Mouse (Mus musculus): ENCODE results near the gene Arel1. TPM values are rescaled to one million over a fixed set of nuclear protein-coding genes. Genes with fewer than 3 reads are reported as not detected.
A peak's percentile ranks its signal among the peaks of the same experiment; 100 is the strongest.

Gene Arel1
- total RNA-seq (2014; rRNA removed; ENCODE audit: low replicate concordance): 33.2 and 38.8 TPM in 2 replicates
- 11.0 and 12.1 TPM in 2 replicates for polyA plus RNA-seq (2015; fragmentation: Nextera tagmentation; extraction: Ambion mirVana)

- Histone ChIP-seq H3K4me2 (ENCODE audit: low read depth, low read length) (peak within 1 kb of the TSS; percentile 95), H3K36me3 (replicated peaks; ENCODE audit: control insufficient read depth, insufficient read depth, low read length) (peaks cover 28% of the 10 kb centered on the region), H3K27ac (ENCODE audit: low read depth) (peak within 1 kb of the TSS; percentile 58), H3K9me3 (replicated peaks; ENCODE audit: control insufficient read depth, low read length) (no peaks in the 10 kb centered on the region), H3K4me3 (ENCODE audit: low read depth, low read length) (peak within 1 kb of the TSS; percentile 89), H3K27me3 (ENCODE audit: control insufficient read depth, insufficient read depth, low read length) (no peaks in the 10 kb centered on the region), H3K9ac (replicated peaks; ENCODE audit: low read depth, low read length) (peak within 1 kb of the TSS; percentile 81), H3K4me1 (ENCODE audit: control insufficient read depth, insufficient read depth) (peaks cover 16% of the 10 kb centered on the region; the same call in 1 of the 2 replicates)
- WGBS: under 1% methylated on average over 41 of the region's 42 CpGs
- ATAC-seq (ENCODE audit: insufficient read depth, low read depth): peak; percentile 83
- peak; percentile 90 for DNase-seq (ENCODE audit: low spot score)
- no peak for TF ChIP-seq CTCF (IDR thresholded peaks at IDR 0.05; ENCODE audit: low read depth)
- no peak for TF ChIP-seq EP300 (IDR thresholded peaks at IDR 0.05; ENCODE audit: low read depth)
These were observed at the start of gene Arel1, which contains the start of gene Fcf1 for GRCm38 (mm10) chr12:84970428-84971096. Gene Arel1, minus strand, starts transcription at chr12:84970900. Gene Fcf1, plus strand, starts transcription at chr12:84970897.

DNA sequence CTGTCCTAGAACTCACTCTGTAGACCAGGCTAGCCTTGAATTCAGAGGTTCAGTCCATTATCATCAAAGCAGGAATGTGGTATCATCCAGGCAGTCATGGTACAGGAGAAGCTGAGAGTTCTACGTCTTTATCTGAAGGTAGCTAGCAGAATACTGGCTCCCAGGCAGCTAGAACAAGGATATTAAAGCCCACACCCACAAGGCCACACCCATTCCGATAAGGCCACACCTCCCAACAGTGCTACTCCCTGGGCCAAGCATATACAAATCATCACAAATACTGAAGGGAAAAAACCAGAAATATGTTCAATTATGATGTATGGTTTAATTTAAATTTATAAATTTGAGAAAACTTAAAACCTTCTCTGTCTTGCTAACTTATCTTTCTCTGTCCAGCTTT, 41.5 kb upstream of the Arel1 start:
- Histone ChIP-seq H3K36me3 (replicated peaks; ENCODE audit: control insufficient read depth, insufficient read depth, low read length) (peaks cover 34% of the 10 kb centered on the region), H3K9me3 (replicated peaks; ENCODE audit: control insufficient read depth, low read length) (no peaks in the 10 kb centered on the region; the same call in 1 of the 2 replicates), H3K4me3 (ENCODE audit: low read depth, low read length) (no peak overlapping the region), H3K27me3 (ENCODE audit: control insufficient read depth, insufficient read depth, low read length) (no peaks in the 10 kb centered on the region), H3K9ac (replicated peaks; ENCODE audit: low read depth, low read length) (no peak overlapping the region), H3K4me1 (ENCODE audit: control insufficient read depth, insufficient read depth) (0 out of 2 replicates have a peak, but pooled peaks cover 3% of the 10 kb centered on the region), H3K27ac (ENCODE audit: low read depth) (no peak overlapping the region), H3K4me2 (ENCODE audit: low read depth, low read length) (no peak overlapping the region)
- WGBS: 90% methylated on average over 2 of the region's 2 CpGs
- TF ChIP-seq CTCF (IDR thresholded peaks at IDR 0.05; ENCODE audit: low read depth) (no peak), EP300 (IDR thresholded peaks at IDR 0.05; ENCODE audit: low read depth) (no peak)
- ATAC-seq (ENCODE audit: insufficient read depth, low read depth) (no peak), DNase-seq (ENCODE audit: low spot score) (no peak)

DNA sequence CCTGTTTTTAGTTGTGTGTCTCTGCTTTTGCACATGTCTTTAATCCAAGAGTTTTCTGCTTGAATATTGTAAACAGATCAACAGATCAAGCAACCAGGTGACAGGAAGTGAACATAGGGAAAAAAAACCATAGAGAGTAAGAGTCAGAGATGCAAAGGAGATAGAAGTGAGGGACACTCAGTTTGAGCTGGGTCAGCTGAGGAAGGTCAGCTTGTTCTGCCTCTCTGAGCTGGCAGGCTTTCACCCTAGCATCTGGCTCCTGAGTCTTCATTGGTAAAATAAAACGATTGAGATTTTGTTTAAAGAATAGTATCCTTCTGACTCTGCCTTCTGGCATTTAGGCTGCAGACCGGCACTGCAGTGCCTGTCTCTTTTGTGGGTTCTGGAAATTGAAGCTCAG, 39.8 kb upstream of the Arel1 start:
- H3K4me1 ChIP-seq (ENCODE audit: control insufficient read depth, insufficient read depth): peaks cover 8% of the 10 kb centered on the region; the same call in 1 of the 2 replicates
- no peak for DNase-seq (ENCODE audit: low spot score)
- H3K4me3 ChIP-seq (ENCODE audit: low read depth, low read length): no peak overlapping the region
- no peaks in the 10 kb centered on the region for H3K27me3 ChIP-seq (ENCODE audit: control insufficient read depth, insufficient read depth, low read length)
- peaks cover 27% of the 10 kb centered on the region for H3K36me3 ChIP-seq (replicated peaks; ENCODE audit: control insufficient read depth, insufficient read depth, low read length)
- WGBS: 92% methylated on average over 2 of the region's 2 CpGs
- H3K4me2 ChIP-seq (ENCODE audit: low read depth, low read length): no peak overlapping the region
- ATAC-seq (ENCODE audit: insufficient read depth, low read depth): no peak
- no peaks in the 10 kb centered on the region; the same call in 1 of the 2 replicates for H3K9me3 ChIP-seq (replicated peaks; ENCODE audit: control insufficient read depth, low read length)
- no peak overlapping the region for H3K9ac ChIP-seq (replicated peaks; ENCODE audit: low read depth, low read length)
- no peak for TF ChIP-seq EP300 (IDR thresholded peaks at IDR 0.05; ENCODE audit: low read depth)
- TF ChIP-seq CTCF (IDR thresholded peaks at IDR 0.05; ENCODE audit: low read depth): no peak
- H3K27ac ChIP-seq (ENCODE audit: low read depth): no peak overlapping the region

GRCm38 (mm10) chr12:85009776-85010175, 39.1 kb upstream of the Arel1 start:
- WGBS: 85% methylated on average over 1 of the region's 1 CpGs
- Histone ChIP-seq H3K4me3 (ENCODE audit: low read depth, low read length) (no peak overlapping the region), H3K9ac (replicated peaks; ENCODE audit: low read depth, low read length) (no peak overlapping the region), H3K36me3 (replicated peaks; ENCODE audit: control insufficient read depth, insufficient read depth, low read length) (peaks cover 23% of the 10 kb centered on the region), H3K9me3 (replicated peaks; ENCODE audit: control insufficient read depth, low read length) (no peaks in the 10 kb centered on the region; the same call in 1 of the 2 replicates), H3K27me3 (ENCODE audit: control insufficient read depth, insufficient read depth, low read length) (no peaks in the 10 kb centered on the region), H3K27ac (ENCODE audit: low read depth) (no peak overlapping the region), H3K4me2 (ENCODE audit: low read depth, low read length) (no peak overlapping the region), H3K4me1 (ENCODE audit: control insufficient read depth, insufficient read depth) (peaks cover 8% of the 10 kb centered on the region; the same call in 1 of the 2 replicates)
- no peak for TF ChIP-seq CTCF (IDR thresholded peaks at IDR 0.05; ENCODE audit: low read depth)
- TF ChIP-seq EP300 (IDR thresholded peaks at IDR 0.05; ENCODE audit: low read depth): no peak
- no peak for ATAC-seq (ENCODE audit: insufficient read depth, low read depth)
- DNase-seq (ENCODE audit: low spot score): peak; percentile 11

DNA sequence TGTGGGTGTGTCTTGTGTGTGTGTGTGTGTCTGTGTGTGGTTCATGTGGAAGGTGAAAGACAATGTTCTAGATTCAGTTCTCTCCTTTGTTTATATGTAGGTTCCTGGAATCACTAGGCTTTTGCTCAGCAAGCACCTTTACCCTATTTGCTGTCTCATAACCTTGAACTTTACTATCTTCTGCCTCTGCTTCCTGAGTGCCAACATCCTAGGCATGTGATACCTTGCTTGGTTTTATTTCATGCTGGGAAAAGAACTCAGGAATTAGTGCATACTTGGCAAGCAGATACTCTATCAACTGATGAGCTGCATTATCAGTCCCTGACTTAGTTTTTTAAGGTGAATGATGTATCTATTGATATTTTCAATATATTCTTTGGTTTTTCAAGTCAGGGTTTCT, 36.3 kb upstream of the Arel1 start:
- no peak for ATAC-seq (ENCODE audit: insufficient read depth, low read depth)
- DNase-seq (ENCODE audit: low spot score): no peak
- Histone ChIP-seq H3K9ac (replicated peaks; ENCODE audit: low read depth, low read length) (no peak overlapping the region), H3K36me3 (replicated peaks; ENCODE audit: control insufficient read depth, insufficient read depth, low read length) (0 out of 2 replicates have a peak, but pooled peaks cover 3% of the 10 kb centered on the region), H3K4me2 (ENCODE audit: low read depth, low read length) (no peak overlapping the region), H3K4me1 (ENCODE audit: control insufficient read depth, insufficient read depth) (peaks cover 8% of the 10 kb centered on the region; the same call in 1 of the 2 replicates), H3K27me3 (ENCODE audit: control insufficient read depth, insufficient read depth, low read length) (no peaks in the 10 kb centered on the region), H3K27ac (ENCODE audit: low read depth) (no peak overlapping the region), H3K4me3 (ENCODE audit: low read depth, low read length) (no peak overlapping the region), H3K9me3 (replicated peaks; ENCODE audit: control insufficient read depth, low read length) (peaks cover 5% of the 10 kb centered on the region; the same call in 1 of the 2 replicates)
- no peak for TF ChIP-seq EP300 (IDR thresholded peaks at IDR 0.05; ENCODE audit: low read depth)
- no peak for TF ChIP-seq CTCF (IDR thresholded peaks at IDR 0.05; ENCODE audit: low read depth)
